15 mouse cellular contexts compared by ENCODE assay signal in genomic region chr12:109491701-109492100, GRCm38 (mm10). TPM values are rescaled to one million over a fixed set of nuclear protein-coding genes. Genes with fewer than 3 reads are reported as not detected.
DNase-seq lines count a peak whose midpoint lies in the region; ATAC-seq and TF ChIP-seq lines count a peak whose summit lies in the region.
"Had no signal": no experiment of that assay in that cellular context is flagged by ENCODE, and none has a peak within 500 bp of the region (broad histone marks: within the 10 kb centered on the region; RNA-seq: fewer than 3 reads in every experiment).

No protein-coding gene starts in this region.

- no peak overlapping the region for H3K9ac ChIP-seq in forebrain, embryonic 16.5 days (replicated peaks; ENCODE audit: low read depth, low read length)
- no peak overlapping the region for H3K9ac ChIP-seq in forebrain, embryonic 15.5 days (replicated peaks)
- H3K9ac ChIP-seq in intestine, postnatal 0 days (ENCODE audit: low read depth, low read length), result no peak overlapping the region
- H3K9ac ChIP-seq in hindbrain, embryonic 13.5 days, result no peak overlapping the region
- H3K9ac ChIP-seq: neural tube, embryonic 13.5 days had no signal

- ATAC-seq in forebrain, embryonic 16.5 days, result peak; percentile 52; the same call in 1 of the 2 replicates
- ATAC-seq in forebrain, embryonic 15.5 days (replicated peaks), result no peak
- no peak for ATAC-seq in intestine, postnatal 0 days
- ATAC-seq in hindbrain, embryonic 13.5 days (ENCODE audit: low FRiP score), result no peak

- peaks cover 5% of the 10 kb centered on the region; the same call in 1 of the 2 replicates for H3K4me1 ChIP-seq in forebrain, embryonic 16.5 days (replicated peaks; ENCODE audit: control insufficient read depth, insufficient read depth, low read length)
- no peaks in the 10 kb centered on the region for H3K4me1 ChIP-seq in forebrain, embryonic 15.5 days
- H3K4me1 ChIP-seq in intestine, postnatal 0 days (replicated peaks; ENCODE audit: control insufficient read depth, insufficient read depth, low read length), result no peaks in the 10 kb centered on the region
- no peaks in the 10 kb centered on the region for H3K4me1 ChIP-seq in hindbrain, embryonic 13.5 days (replicated peaks)
- H3K4me1 ChIP-seq: neural tube, embryonic 13.5 days had no signal

- H3K27me3 ChIP-seq in forebrain, embryonic 16.5 days (replicated peaks; ENCODE audit: control insufficient read depth, insufficient read depth, low read length), result no peaks in the 10 kb centered on the region
- no peaks in the 10 kb centered on the region for H3K27me3 ChIP-seq in forebrain, embryonic 15.5 days
- no peaks in the 10 kb centered on the region for H3K27me3 ChIP-seq in intestine, postnatal 0 days (replicated peaks; ENCODE audit: control insufficient read depth, insufficient read depth, low read length)
- H3K27me3 ChIP-seq in hindbrain, embryonic 13.5 days, result no peaks in the 10 kb centered on the region
- H3K27me3 ChIP-seq: neural tube, embryonic 13.5 days had no signal

- no peak overlapping the region for H3K4me3 ChIP-seq in forebrain, embryonic 16.5 days (replicated peaks; ENCODE audit: low read length)
- H3K4me3 ChIP-seq in forebrain, embryonic 15.5 days, result no peak overlapping the region
- H3K4me3 ChIP-seq in intestine, postnatal 0 days (ENCODE audit: low read depth, low read length), result no peak overlapping the region
- no peak overlapping the region for H3K4me3 ChIP-seq in hindbrain, embryonic 13.5 days
- H3K4me3 ChIP-seq: forebrain, embryonic 10.5 days; neural tube, embryonic 13.5 days had no signal

- WGBS in forebrain, embryonic 16.5 days, result 46% methylated on average over 3 of the region's 3 CpGs
- WGBS in forebrain, embryonic 15.5 days, result 42% methylated on average over 3 of the region's 3 CpGs
- 77% methylated on average over 3 of the region's 3 CpGs for WGBS in intestine, postnatal 0 days
- 82% methylated on average over 3 of the region's 3 CpGs for WGBS in hindbrain, embryonic 13.5 days

- no peaks in the 10 kb centered on the region for H3K36me3 ChIP-seq in forebrain, embryonic 16.5 days (ENCODE audit: control insufficient read depth, insufficient read depth)
- no peaks in the 10 kb centered on the region for H3K36me3 ChIP-seq in forebrain, embryonic 15.5 days
- H3K36me3 ChIP-seq in intestine, postnatal 0 days (ENCODE audit: control insufficient read depth, insufficient read depth), result no peaks in the 10 kb centered on the region
- no peaks in the 10 kb centered on the region for H3K36me3 ChIP-seq in hindbrain, embryonic 13.5 days
- H3K36me3 ChIP-seq: forebrain, embryonic 10.5 days; neural tube, embryonic 13.5 days had no signal

- TF ChIP-seq CTCF in intestine, postnatal 0 days (IDR thresholded peaks at IDR 0.05; ENCODE audit: low read depth), result no peak

- DNase-seq in cerebellum, postnatal 10 days, result peak; percentile 82 to 83
- DNase-seq in layer of hippocampus, postnatal 14 days (ENCODE audit: low spot score in 2 of 2), result peak; percentile 29 to 67
- DNase-seq in right cerebral cortex, postnatal 25 days, result peak; percentile 48
- no peak for DNase-seq in thymus, adult 18-20 months
- DNase-seq: heart, adult 18-20 months; heart, postnatal 4 days; kidney, adult 11 months; midbrain, embryonic 14.5 days had no signal

- no peaks in the 10 kb centered on the region for H3K9me3 ChIP-seq in forebrain, embryonic 16.5 days (ENCODE audit: control insufficient read depth, low read length)
- H3K9me3 ChIP-seq in forebrain, embryonic 15.5 days, result no peaks in the 10 kb centered on the region
- no peaks in the 10 kb centered on the region for H3K9me3 ChIP-seq in intestine, postnatal 0 days (ENCODE audit: control insufficient read depth)
- no peaks in the 10 kb centered on the region for H3K9me3 ChIP-seq in hindbrain, embryonic 13.5 days
- H3K9me3 ChIP-seq: forebrain, embryonic 10.5 days; neural tube, embryonic 13.5 days had no signal

- H3K4me2 ChIP-seq in forebrain, embryonic 16.5 days (ENCODE audit: low read length), result no peak overlapping the region
- no peak overlapping the region for H3K4me2 ChIP-seq in forebrain, embryonic 15.5 days (replicated peaks)
- H3K4me2 ChIP-seq in intestine, postnatal 0 days (replicated peaks; ENCODE audit: low read depth), result no peak overlapping the region
- no peak overlapping the region for H3K4me2 ChIP-seq in hindbrain, embryonic 13.5 days
- H3K4me2 ChIP-seq: neural tube, embryonic 13.5 days had no signal

- no peak overlapping the region for H3K27ac ChIP-seq in forebrain, embryonic 16.5 days (ENCODE audit: low read length)
- H3K27ac ChIP-seq in forebrain, embryonic 15.5 days (replicated peaks), result no peak overlapping the region
- H3K27ac ChIP-seq in intestine, postnatal 0 days (ENCODE audit: low read depth, low read length), result no peak overlapping the region
- no peak overlapping the region for H3K27ac ChIP-seq in hindbrain, embryonic 13.5 days
- H3K27ac ChIP-seq: forebrain, embryonic 10.5 days; neural tube, embryonic 13.5 days had no signal

RNA-seq across cellular contexts. Expression of gene Dlk1, which starts 39.1 kb away (rescaled TPM):
- 21.2 and 34.2 TPM in 2 replicates for polyA plus RNA-seq in forebrain, embryonic 16.5 days (2015; fragmentation: Nextera tagmentation; extraction: Ambion mirVana)
- 29.7 and 48.5 TPM in 2 replicates for polyA plus RNA-seq in forebrain, embryonic 15.5 days (2015; fragmentation: Nextera tagmentation; extraction: Ambion mirVana)
- 1 to 10 TPM; 1.9 to 2.3 TPM for total RNA-seq in layer of hippocampus, postnatal 14 days (2021)
- 73.6 and 78.6 TPM in 2 replicates for polyA plus RNA-seq in intestine, postnatal 0 days (2015; fragmentation: Nextera tagmentation; extraction: Ambion mirVana)
- polyA plus RNA-seq in hindbrain, embryonic 13.5 days (2015; fragmentation: Nextera tagmentation; extraction: Ambion mirVana), result 88.0 and 102 TPM in 2 replicates
- total RNA-seq: liver, adult 2 months had no signal

Comparison
In these comparisons a context has a peak if more than half of its experiments do, and no peak if none do; other contexts are left out.
1. DNase-seq: peak in cerebellum, postnatal 10 days (2 of 2), layer of hippocampus, postnatal 14 days (2 of 2) and right cerebral cortex, postnatal 25 days (single experiment); none in thymus, adult 18-20 months (0 of 2).